Mouse (Mus musculus) liver, adult 2 months (tissue): ENCODE data around the gene Dnmbp. TPM values are rescaled to one million over a fixed set of nuclear protein-coding genes. Genes with fewer than 3 reads are reported as not detected.

Experiments
- DNase-seq: peaks from one replicate; pipeline ENCODE4 v3.0.0-alpha.2; 2011; ENCODE audit warnings: low read depth, low spot score; ENCODE audit errors: extremely low read depth
- H3K27ac ChIP-seq: fragments of 200-500 bp; replicated peaks from 2 replicates; pipeline ENCODE4 v1.5.1; 2012; ENCODE audit warnings: low read depth, mild to moderate bottlenecking, control low read depth, inconsistent platforms, low read length; ENCODE audit not compliant: insufficient read depth
- H3K27me3 ChIP-seq: fragments of 200-500 bp; 2 replicates; pipeline ENCODE4 v1.6.1; 2012; ENCODE audit warnings: mild to moderate bottlenecking, moderate library complexity, low read length, inconsistent platforms; ENCODE audit not compliant: control insufficient read depth, insufficient read depth
- H3K36me3 ChIP-seq: fragments of 200-500 bp; 2 replicates; pipeline ENCODE4 v1.6.1; 2012; ENCODE audit warnings: low read length, inconsistent platforms; ENCODE audit not compliant: control insufficient read depth, insufficient read depth
- H3K4me1 ChIP-seq: fragments of 200-500 bp; 2 replicates; pipeline ENCODE4 v1.6.1; 2011; ENCODE audit warnings: low read length; ENCODE audit not compliant: control insufficient read depth, insufficient read depth
- H3K4me3 ChIP-seq: fragments of 200-500 bp; 2 replicates; pipeline ENCODE4 v1.5.1; 2011; ENCODE audit warnings: low read depth, mild to moderate bottlenecking, control low read depth, low read length, moderate library complexity; ENCODE audit not compliant: insufficient read depth
- H3K79me2 ChIP-seq: fragments of 200-500 bp; 2 replicates; pipeline ENCODE4 v1.6.1; 2012; ENCODE audit warnings: inconsistent platforms, mild to moderate bottlenecking, low read length, moderate library complexity; ENCODE audit not compliant: control insufficient read depth, insufficient read depth
- H3K9ac ChIP-seq: fragments of 200-500 bp; 2 replicates; pipeline ENCODE4 v1.6.1; 2012; ENCODE audit warnings: low read depth, mild to moderate bottlenecking, control low read depth, inconsistent platforms, low read length
- CTCF ChIP-seq: fragments of 200-500 bp; IDR thresholded peaks from 2 replicates; pipeline ENCODE4 v1.5.1; 2011; ENCODE audit warnings: low read depth, low read length, control low read depth
- POLR2A ChIP-seq: fragments of 200-500 bp; IDR thresholded peaks from 2 replicates; pipeline ENCODE4 v1.6.1; 2011; ENCODE audit warnings: low read length, control low read depth; ENCODE audit not compliant: insufficient read depth; ENCODE audit errors: extremely low read depth
- WGBS: fragments of 180-500 bp; shearing (Covaris S2); methylation state at CpG from one replicate; pipeline ENCODE4 v1.1.7; 2018; 5-methylcytosine and 5-hydroxymethylcytosine counted together
- polyA plus RNA-seq: library from polyadenylated mRNA; depleted of rRNA; stranded (reverse); fragments of >200 nt; gene quantifications from 2 replicates; pipeline ENCODE4 v1.2.3, GENCODE M21; 2012; rRNA removed
- total RNA-seq: library from RNA; depleted of rRNA; stranded (reverse); fragments of >200 nt; gene quantifications from 2 replicates; pipeline ENCODE4 v1.2.3, GENCODE M21; 2014; rRNA removed

The Dnmbp gene
- total and polyA plus RNA-seq, 2 experiments = 15.6 to 24.7 TPM

- 16% methylated on average over 5 of the region's 5 CpGs for WGBS
- Histone ChIP-seq H3K27me3 (no peaks in the 10 kb centered on the region), H3K36me3 (peaks cover 46% of the 10 kb centered on the region), H3K79me2 (0 out of 2 replicates have a peak, but pooled peaks cover 3% of the 10 kb centered on the region), H3K27ac (peak overlapping the region; percentile 68), H3K4me1 (peaks cover 33% of the 10 kb centered on the region), H3K4me3 (no peak overlapping the region), H3K9ac (no peak overlapping the region)
- peak; percentile 100 for DNase-seq
- TF ChIP-seq POLR2A (no peak), CTCF (no peak)
These were observed 142.8 kb downstream of the Dnmbp start for GRCm38 (mm10) chr19:43797216-43797615.

Other genes with a start within 250 kb of the Dnmbp start
- gene Cutc, start 187.2 kb downstream of the Dnmbp start, total RNA-seq = 17.0 and 17.8 TPM in 2 replicates
- gene Cutc, start 187.2 kb downstream of the Dnmbp start, polyA plus RNA-seq = 7.5 and 7.9 TPM in 2 replicates
- 9.2 and 10.2 TPM in 2 replicates for gene Cox15, start 187.2 kb downstream of the Dnmbp start, total RNA-seq
- gene Cox15, start 187.2 kb downstream of the Dnmbp start, polyA plus RNA-seq = 10.6 and 10.9 TPM in 2 replicates
- gene Abcc2, start 158.0 kb downstream of the Dnmbp start, total RNA-seq = 488 and 590 TPM in 2 replicates
- 230 and 298 TPM in 2 replicates for gene Abcc2, start 158.0 kb downstream of the Dnmbp start, polyA plus RNA-seq
- gene Cpn1, start 46.4 kb upstream of the Dnmbp start, total RNA-seq = 215 and 272 TPM in 2 replicates
- gene Cpn1, start 46.4 kb upstream of the Dnmbp start, polyA plus RNA-seq = 336 and 360 TPM in 2 replicates
- 233 and 351 TPM in 2 replicates for gene Cyp2c23, start 89.0 kb upstream of the Dnmbp start, total RNA-seq
- gene Cyp2c23, start 89.0 kb upstream of the Dnmbp start, polyA plus RNA-seq = 200 and 262 TPM in 2 replicates
- gene Erlin1, start 129.6 kb upstream of the Dnmbp start, total RNA-seq = 27.8 and 44.2 TPM in 2 replicates
- gene Erlin1, start 129.6 kb upstream of the Dnmbp start, polyA plus RNA-seq = 14.2 and 19.0 TPM in 2 replicates
- gene Chuk, start 167.3 kb upstream of the Dnmbp start, total RNA-seq = 104 and 129 TPM in 2 replicates
- gene Chuk, start 167.3 kb upstream of the Dnmbp start, polyA plus RNA-seq = 28.7 and 34.7 TPM in 2 replicates
- gene Cwf19l1, start 195.7 kb upstream of the Dnmbp start, total RNA-seq = 12.4 and 14.1 TPM in 2 replicates
- 10.8 and 12.0 TPM in 2 replicates for gene Cwf19l1, start 195.7 kb upstream of the Dnmbp start, polyA plus RNA-seq
- gene Bloc1s2, start 206.3 kb upstream of the Dnmbp start, total RNA-seq = 16.6 and 17.9 TPM in 2 replicates
- 25.4 and 26.2 TPM in 2 replicates for gene Bloc1s2, start 206.3 kb upstream of the Dnmbp start, polyA plus RNA-seq